Mouse (Mus musculus): ENCODE measurements around the gene Txnip. TPM values are rescaled to one million over a fixed set of nuclear protein-coding genes. Genes with fewer than 3 reads are reported as not detected.

The Txnip gene
- polyA plus RNA-seq, 1 experiment from 2014 or later: 40.4 TPM

GRCm38 (mm10) chr3:96554251-96554650 is 3.5 kb upstream of the Txnip start:
- no peaks in the 10 kb centered on the region for H3K9me3 ChIP-seq
- WGBS: 82% methylated on average over 6 of the region's 6 CpGs
- ATAC-seq (ENCODE audit: low FRiP score): no peak

DNA sequence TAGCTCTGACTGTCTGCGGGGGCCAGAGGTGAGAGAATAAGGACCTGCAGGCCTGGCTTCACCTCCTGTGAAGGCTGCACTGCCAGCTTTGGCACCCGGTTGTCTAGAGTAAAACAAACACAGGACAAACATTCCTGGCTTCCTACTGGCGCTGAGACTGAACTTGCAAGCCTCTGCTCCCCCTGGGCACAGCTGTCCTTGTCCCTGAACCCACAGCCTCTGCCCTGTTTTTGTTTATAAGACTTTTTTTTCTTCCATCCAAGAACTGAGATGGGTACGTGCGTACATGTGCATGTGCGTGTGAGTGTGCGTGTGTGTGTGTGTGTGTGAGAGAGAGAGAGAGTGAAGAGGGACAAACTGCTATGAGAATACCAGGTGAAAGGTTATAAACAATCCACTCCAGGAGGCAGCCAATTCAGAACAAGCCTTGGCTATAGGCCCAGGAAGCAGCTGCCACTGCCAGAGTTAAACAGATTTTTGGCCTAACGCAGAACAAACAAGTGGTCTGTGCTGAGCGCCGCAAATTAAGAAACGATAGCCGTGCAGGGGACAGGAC is 2.6 kb upstream of the Txnip start:
- Histone ChIP-seq H3K4me1 (peaks cover 40% of the 10 kb centered on the region), H3K9me3 (no peaks in the 10 kb centered on the region), H3K27ac (peak overlapping the region; percentile 71), H3K36me3 (replicated peaks) (peaks cover 8% of the 10 kb centered on the region), H3K27me3 (no peaks in the 10 kb centered on the region), H3K4me3 (replicated peaks) (no peak overlapping the region), H3K9ac (peak overlapping the region; percentile 21; the same call in 1 of the 2 replicates), H3K4me2 (no peak overlapping the region)
- ATAC-seq (ENCODE audit: low FRiP score): no peak
- 43% methylated on average over 12 of the region's 12 CpGs for WGBS

More at GRCm38 (mm10) chr3:96554251-96554650, 3.5 kb upstream of the Txnip start:
- Histone ChIP-seq H3K36me3 (replicated peaks) (no peaks in the 10 kb centered on the region), H3K4me2 (no peak overlapping the region), H3K4me3 (replicated peaks) (no peak overlapping the region), H3K9ac (no peak overlapping the region), H3K4me1 (peaks cover 32% of the 10 kb centered on the region), H3K27me3 (no peaks in the 10 kb centered on the region), H3K27ac (no peak overlapping the region)

DNA sequence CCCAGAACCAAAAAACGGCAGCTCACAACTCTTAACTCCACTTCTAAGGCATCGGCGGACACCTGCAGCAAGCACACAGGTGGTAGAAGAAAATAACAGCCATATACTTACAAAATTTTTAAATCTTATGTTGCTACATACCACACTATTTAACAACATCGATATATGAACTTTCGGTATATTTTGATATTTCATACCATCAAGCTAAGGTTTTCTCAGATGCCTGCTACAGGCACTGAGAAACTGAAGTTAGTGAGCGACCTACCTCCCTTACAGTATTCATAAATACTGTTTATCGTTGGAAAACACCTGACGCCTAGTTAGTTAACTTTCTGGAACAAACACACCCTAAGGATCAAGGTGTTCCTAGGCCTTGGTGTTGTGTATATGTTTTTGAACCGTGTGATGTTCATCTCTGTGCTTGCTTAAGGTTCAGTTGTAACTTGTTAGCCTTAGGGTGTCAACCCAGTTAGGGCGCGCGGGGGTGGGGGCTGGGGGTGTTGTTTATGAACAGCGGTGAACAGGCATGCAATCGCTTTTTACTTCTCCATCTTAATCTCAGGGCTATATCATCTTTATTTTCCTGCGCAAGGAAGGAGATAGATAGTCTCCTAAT is 1.6 kb upstream of the Txnip start:
- Histone ChIP-seq H3K27ac (peak overlapping the region; percentile 71), H3K4me2 (peak overlapping the region; percentile 67), H3K4me3 (replicated peaks) (no peak overlapping the region), H3K27me3 (no peaks in the 10 kb centered on the region), H3K4me1 (peaks cover 49% of the 10 kb centered on the region), H3K36me3 (replicated peaks) (peaks cover 18% of the 10 kb centered on the region), H3K9me3 (no peaks in the 10 kb centered on the region), H3K9ac (no peak overlapping the region)
- ATAC-seq (ENCODE audit: low FRiP score): no peak
- WGBS: 82% methylated on average over 15 of the region's 15 CpGs

- Histone ChIP-seq H3K9ac (peak overlapping the region; percentile 56), H3K27ac (peak overlapping the region; percentile 80), H3K4me3 (replicated peaks) (peak overlapping the region; percentile 63), H3K36me3 (replicated peaks) (peaks cover 22% of the 10 kb centered on the region), H3K27me3 (no peaks in the 10 kb centered on the region), H3K4me1 (peaks cover 53% of the 10 kb centered on the region), H3K4me2 (peak overlapping the region; percentile 67), H3K9me3 (no peaks in the 10 kb centered on the region)
- ATAC-seq (ENCODE audit: low FRiP score): peak; percentile 1; the same call in 1 of the 2 replicates
- 11% methylated on average over 22 of the region's 22 CpGs for WGBS
These were observed 814 bp upstream of the Txnip start for GRCm38 (mm10) chr3:96556651-96557635.

GRCm38 (mm10) chr3:96558159-96558558 is 402 bp downstream of the Txnip start:
- Histone ChIP-seq H3K4me2 (peak overlapping the region; percentile 67), H3K27me3 (no peaks in the 10 kb centered on the region), H3K4me3 (replicated peaks) (peak overlapping the region; percentile 63), H3K9ac (peak overlapping the region; percentile 63), H3K9me3 (no peaks in the 10 kb centered on the region), H3K27ac (peak overlapping the region; percentile 3; the same call in 1 of the 2 replicates), H3K36me3 (replicated peaks) (peaks cover 22% of the 10 kb centered on the region), H3K4me1 (peaks cover 53% of the 10 kb centered on the region)
- under 1% methylated on average over 17 of the region's 17 CpGs for WGBS
- ATAC-seq (ENCODE audit: low FRiP score): no peak

DNA sequence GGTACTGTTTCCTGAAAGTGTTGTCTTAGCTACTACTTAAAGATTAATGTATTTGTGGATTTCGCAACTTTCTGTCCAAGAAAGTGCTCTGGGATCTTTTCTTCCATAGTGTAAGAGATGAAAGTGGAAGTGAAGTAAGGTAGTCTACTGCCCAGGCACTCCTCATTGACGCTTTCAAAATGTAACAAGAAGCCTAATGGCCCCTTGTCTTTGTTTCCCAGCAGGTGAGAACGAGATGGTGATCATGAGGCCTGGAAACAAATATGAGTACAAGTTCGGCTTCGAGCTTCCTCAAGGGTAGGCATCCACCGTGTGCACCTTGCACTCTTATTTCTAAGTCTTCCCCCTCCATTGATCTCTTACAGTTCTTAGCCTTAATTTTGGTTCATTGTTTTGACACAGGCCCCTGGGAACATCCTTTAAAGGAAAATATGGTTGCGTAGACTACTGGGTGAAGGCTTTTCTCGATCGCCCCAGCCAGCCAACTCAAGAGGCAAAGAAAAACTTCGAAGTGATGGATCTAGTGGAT is 975 bp downstream of the Txnip start:
- Histone ChIP-seq H3K9ac (peak overlapping the region; percentile 63), H3K4me2 (peak overlapping the region; percentile 67), H3K27ac (no peak overlapping the region), H3K4me1 (peaks cover 53% of the 10 kb centered on the region), H3K4me3 (replicated peaks) (peak overlapping the region; percentile 63), H3K36me3 (replicated peaks) (peaks cover 22% of the 10 kb centered on the region), H3K27me3 (no peaks in the 10 kb centered on the region), H3K9me3 (no peaks in the 10 kb centered on the region)
- ATAC-seq (ENCODE audit: low FRiP score): no peak
- 46% methylated on average over 10 of the region's 10 CpGs for WGBS

DNA sequence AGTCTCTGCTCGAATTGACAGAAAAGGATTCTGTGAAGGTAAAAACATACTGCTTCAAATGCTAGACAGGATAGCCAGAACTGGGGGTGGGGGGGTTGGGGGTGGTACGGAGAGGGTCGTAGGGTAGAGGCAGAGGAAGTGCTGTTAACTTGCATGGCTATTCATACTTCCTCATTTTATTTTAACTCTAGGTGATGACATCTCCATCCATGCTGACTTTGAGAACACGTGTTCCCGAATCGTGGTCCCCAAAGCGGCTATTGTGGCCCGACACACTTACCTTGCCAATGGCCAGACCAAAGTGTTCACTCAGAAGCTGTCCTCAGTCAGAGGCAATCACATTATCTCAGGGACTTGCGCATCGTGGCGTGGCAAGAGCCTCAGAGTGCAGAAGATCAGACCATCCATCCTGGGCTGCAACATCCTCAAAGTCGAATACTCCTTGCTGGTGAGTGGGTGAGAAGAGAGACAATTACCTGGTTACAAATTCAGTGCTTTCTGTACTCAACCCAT is 1.7 kb downstream of the Txnip start:
- Histone ChIP-seq H3K27ac (peak overlapping the region; percentile 8; the same call in 1 of the 2 replicates), H3K4me3 (replicated peaks) (peak overlapping the region; percentile 63), H3K4me1 (peaks cover 53% of the 10 kb centered on the region), H3K4me2 (peak overlapping the region; percentile 67), H3K36me3 (replicated peaks) (peaks cover 22% of the 10 kb centered on the region), H3K9ac (no peak overlapping the region; the same call in 1 of the 2 replicates), H3K9me3 (no peaks in the 10 kb centered on the region), H3K27me3 (no peaks in the 10 kb centered on the region)
- 90% methylated on average over 12 of the region's 12 CpGs for WGBS
- ATAC-seq (ENCODE audit: low FRiP score): no peak

GRCm38 (mm10) chr3:96559911-96560850 is 2.4 kb downstream of the Txnip start:
- Histone ChIP-seq H3K9ac (no peak overlapping the region; the same call in 1 of the 2 replicates), H3K4me3 (replicated peaks) (peak overlapping the region; percentile 63), H3K27ac (no peak overlapping the region), H3K36me3 (replicated peaks) (peaks cover 22% of the 10 kb centered on the region), H3K4me1 (peaks cover 49% of the 10 kb centered on the region), H3K27me3 (no peaks in the 10 kb centered on the region), H3K4me2 (peak overlapping the region; percentile 67), H3K9me3 (no peaks in the 10 kb centered on the region)
- WGBS: 95% methylated on average over 23 of the region's 23 CpGs
- ATAC-seq (ENCODE audit: low FRiP score): no peak

GRCm38 (mm10) chr3:96560881-96561668 is 3.3 kb downstream of the Txnip start:
- 0 out of 2 replicates have a peak overlapping the region, but pooled peaks have one; percentile 9 for H3K4me3 ChIP-seq (replicated peaks)
- H3K4me1 ChIP-seq: peaks cover 42% of the 10 kb centered on the region
- WGBS: 92% methylated on average over 9 of the region's 9 CpGs
- H3K4me2 ChIP-seq: peak overlapping the region; percentile 67; the same call in 1 of the 2 replicates
- ATAC-seq (ENCODE audit: low FRiP score): no peak
- H3K36me3 ChIP-seq (replicated peaks): peaks cover 22% of the 10 kb centered on the region
- H3K9ac ChIP-seq: peak overlapping the region; percentile 21; the same call in 1 of the 2 replicates
- no peak overlapping the region for H3K27ac ChIP-seq
- no peaks in the 10 kb centered on the region for H3K9me3 ChIP-seq
- H3K27me3 ChIP-seq: no peaks in the 10 kb centered on the region

DNA sequence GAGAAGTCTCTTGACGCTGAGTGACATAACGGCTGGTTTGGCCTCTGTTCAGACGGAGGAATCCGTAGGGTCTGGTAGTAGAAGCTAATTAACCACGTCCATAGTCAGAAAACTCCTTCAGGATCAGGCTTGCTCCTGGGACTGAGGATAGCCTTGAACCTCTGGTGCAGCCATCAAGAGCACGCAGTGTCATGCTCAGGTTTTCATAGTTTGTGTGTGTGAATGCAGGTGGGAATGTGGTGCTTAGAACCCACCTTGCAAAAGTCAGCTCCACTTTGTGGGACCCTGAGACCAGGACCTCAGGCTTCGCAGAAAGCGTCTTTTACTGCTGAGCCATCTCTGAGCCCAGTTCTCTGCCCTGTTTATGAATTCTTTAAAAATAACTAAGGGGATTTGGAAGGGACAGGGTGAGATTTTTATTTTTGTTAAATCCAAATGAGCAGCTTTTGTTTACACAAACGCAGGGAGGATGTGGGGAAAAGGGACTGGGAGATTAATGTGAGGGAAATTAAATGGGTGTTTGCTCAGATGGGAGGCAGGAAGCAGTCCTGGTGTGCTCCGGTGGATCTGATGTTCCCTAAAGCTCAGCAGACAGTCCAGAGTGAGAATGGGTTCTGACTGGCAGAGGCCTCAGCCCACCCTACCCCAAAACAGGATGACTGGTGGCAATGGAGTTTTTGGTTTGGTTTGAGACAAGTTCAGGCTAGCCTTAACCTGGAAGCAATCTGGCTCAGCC is 4.4 kb downstream of the Txnip start:
- no peak overlapping the region for H3K4me3 ChIP-seq (replicated peaks)
- no peaks in the 10 kb centered on the region for H3K9me3 ChIP-seq
- H3K9ac ChIP-seq: no peak overlapping the region
- H3K27ac ChIP-seq: no peak overlapping the region
- peaks cover 22% of the 10 kb centered on the region for H3K36me3 ChIP-seq (replicated peaks)
- H3K4me1 ChIP-seq: peaks cover 32% of the 10 kb centered on the region
- H3K4me2 ChIP-seq: no peak overlapping the region
- no peaks in the 10 kb centered on the region for H3K27me3 ChIP-seq
- WGBS: 65% methylated on average over 10 of the region's 10 CpGs
- ATAC-seq (ENCODE audit: low FRiP score): no peak
